Mouse (Mus musculus): Measurements from ENCODE around the gene Abca1.

DNA sequence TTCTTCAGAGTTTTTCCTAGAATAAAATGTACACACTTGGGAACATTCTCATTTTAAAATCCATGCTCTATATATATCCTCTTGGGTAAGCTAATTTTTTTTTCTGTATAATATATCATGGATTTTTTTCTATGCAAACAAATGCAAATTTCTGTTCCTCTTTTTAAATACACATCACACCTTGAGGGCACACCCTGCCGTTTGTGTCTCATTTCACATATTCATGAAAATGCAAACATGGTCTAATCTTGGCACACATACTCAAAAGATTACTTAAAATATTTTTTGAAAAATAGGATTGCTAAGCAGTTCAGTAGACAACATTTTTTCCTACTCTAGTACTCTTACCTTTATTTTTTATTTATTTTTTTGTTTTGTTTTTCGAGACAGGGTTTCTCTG lies 10.7 kb upstream of the Abca1 start:
- TF ChIP-seq CTCF (IDR thresholded peaks at IDR 0.05; ENCODE audit: low read depth, low read length) (no peak), POLR2A (IDR thresholded peaks at IDR 0.05; ENCODE audit: insufficient read depth, low read length) (no peak)
